Mouse (Mus musculus) adrenal gland, postnatal 36 days (tissue): ENCODE measurements around the gene Mip. TPM values are rescaled to one million over a fixed set of nuclear protein-coding genes. Genes with fewer than 3 reads are reported as not detected.
"Not testable (repeated sequence)": the region's sequence is repeated elsewhere in the genome, so short reads cannot be mapped to it uniquely, and the experiment has no call there.

Experiments
- DNase-seq, 2 experiments: peaks; one replicate each; pipeline ENCODE4 v3.0.0; 2021; ENCODE audit warnings: mixed read lengths in 1 of 2
- long read RNA-seq, 2 experiments: library from polyadenylated mRNA; stranded (forward); transcript quantifications; one replicate each; pipeline ENCODE4 v2.0.0; 2021; ENCODE audit warnings: borderline sequencing depth in 2 of 2
- total RNA-seq, 2 experiments: library from RNA; stranded (reverse); gene quantifications; 2 replicates each; pipeline ENCODE4 v1.2.3; 2021

The Mip gene
- total RNA-seq: not detected
- long read RNA-seq, experiment 1: 0 reads
- long read RNA-seq, experiment 2: 0 reads

DNA sequence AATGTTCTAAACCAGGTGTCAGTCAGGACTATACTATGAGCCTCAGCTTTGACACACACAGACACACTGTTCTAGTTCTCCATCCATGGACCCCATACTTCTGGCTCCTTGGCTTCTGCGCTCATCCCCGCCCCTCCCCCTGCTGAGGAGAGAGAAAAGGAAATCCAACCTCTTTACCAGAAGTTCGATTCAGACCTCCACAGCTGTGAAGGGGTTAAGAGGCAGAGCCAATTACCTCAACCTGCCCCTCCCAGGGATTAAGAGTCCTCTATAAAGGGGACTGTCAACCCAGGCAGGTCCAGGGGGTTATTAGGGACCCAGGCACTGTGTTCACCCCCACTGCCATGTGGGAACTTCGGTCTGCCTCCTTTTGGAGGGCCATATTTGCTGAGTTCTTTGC is at the start of gene Mip:
Gene Mip (plus strand): TSS at position 301 of the 400 bp plus-strand sequence.
- no peak for DNase-seq

DNA sequence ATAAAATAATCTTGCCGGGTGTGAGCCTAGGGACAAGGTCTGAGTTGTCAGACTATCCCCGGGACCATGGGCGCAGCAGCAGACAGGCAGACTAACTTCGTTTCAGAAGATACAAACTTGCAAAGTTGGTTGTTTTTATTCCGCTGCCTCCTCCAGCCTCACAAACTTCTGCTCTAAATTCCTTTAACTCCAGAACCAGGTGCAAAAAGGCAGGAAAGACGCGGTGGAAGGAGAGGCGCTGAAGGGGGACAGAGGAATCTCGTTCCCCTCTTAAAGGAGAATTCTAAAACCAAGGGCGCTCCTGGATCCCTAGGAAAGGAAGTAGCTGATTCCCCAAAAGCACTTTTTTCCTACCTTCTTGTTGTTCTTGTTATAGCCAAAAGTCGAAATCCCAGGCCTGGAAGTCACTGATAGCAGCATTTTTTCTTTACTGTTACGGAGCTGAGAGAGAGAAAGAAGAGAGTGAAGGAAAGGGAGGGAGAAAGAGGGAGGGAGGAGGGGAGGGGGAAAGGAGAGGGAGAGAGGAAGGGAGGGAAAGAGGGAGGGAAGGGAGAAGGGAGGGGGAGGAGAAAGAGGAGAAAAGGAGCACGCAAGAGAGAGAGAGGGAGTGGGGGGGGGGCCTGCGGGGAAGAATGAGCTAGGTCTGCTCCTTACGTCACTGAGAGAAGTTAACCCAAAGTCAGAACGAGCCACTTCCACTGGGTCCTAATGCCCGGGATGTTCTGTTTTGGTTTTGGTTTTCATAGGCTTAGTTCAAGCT is 49.5 kb upstream of the Mip start:
- DNase-seq: peak; percentile 64 to 80

DNA sequence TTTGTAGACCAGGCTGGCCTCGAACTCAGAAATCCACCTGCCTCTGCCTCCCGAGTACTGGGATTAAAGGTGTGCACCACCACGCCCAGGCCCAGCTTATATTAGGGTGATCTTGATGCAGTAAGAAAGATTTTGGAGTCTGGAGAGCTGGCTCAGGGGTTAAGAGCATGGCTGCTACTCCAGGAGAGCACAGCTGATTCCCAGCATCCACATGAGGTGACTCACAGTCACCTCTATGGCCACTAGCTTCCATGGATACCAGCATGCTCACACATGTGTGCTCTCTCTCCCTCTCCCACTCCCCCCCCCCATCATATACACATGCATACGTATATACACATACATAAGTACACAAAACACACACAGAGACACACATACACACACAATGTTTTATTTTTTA is 48.3 kb upstream of the Mip start:
- DNase-seq: no peak

DNA sequence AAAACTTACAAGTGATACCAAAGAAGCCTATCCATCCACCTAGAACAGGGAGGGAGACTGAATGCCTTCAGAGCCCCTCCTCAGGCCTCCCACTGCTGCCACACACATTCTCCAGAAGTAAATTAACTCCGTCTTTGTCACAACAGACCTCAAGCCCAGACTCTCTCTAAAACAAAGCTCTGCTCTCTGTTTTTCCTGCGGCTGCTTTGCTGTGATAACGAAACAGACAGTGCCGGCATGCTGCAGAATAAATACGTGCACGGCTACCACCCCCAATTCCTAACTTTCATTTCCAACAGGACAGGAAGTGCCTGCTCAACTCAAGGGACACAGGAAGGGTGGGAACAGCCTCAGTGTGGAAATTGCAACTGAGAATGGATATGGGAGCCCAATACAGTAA is 45.6 kb upstream of the Mip start, which contains the start of gene Rbms2:
Gene Rbms2 (minus strand): TSS at position 309 of the 400 bp plus-strand sequence.
- peak; percentile 32 to 34 for DNase-seq

DNA sequence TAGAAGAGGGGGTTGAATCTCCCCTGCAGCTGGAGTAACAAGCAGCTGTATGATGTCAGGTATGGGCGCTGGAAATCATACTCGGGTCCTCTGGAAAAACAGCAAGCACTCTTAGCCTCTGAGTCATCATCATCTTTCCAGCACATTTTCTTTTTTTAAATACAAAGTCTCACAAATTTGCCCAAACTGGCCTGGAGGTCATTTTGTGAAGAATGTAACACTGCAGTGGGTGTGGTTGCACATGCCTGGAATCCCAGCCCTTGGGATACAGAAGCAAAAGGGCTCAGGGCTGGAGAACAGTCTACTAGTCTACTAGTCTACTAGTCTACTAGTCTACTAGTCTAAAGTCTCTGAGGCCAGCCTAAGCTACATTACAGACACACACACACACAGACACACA is 41.3 kb upstream of the Mip start:
- DNase-seq: no peak

DNA sequence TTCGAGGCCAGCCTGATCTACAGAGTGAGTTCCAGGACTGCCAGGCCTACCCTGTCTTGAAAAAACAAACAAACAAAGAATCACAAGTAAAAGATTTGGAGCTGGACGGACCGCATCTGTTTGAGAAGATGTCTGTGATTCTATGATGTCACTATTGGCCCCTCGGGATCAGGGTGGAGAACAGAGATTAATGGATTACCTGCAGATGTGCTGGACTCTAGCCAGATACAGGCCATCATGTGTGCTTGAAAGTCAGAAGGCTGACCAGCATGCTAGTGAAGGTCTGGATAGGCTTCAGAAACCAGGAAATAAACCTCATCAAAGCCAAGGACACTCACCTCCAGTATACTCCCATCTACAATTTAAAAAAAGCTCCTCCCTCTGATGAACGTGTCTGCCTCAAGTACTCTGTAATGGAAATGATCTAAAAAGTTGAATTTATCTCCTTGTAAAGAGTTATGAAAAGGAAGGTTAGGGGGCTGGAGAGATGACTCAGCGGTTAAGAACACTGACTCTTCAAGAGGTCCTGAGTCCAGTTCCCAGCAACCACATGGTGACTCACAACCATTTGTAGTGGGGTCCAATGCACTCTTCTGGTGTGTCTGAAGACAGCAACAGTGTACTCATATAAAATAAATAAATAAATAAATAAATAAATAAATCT is 40.2 kb upstream of the Mip start:
- DNase-seq: no peak

DNA sequence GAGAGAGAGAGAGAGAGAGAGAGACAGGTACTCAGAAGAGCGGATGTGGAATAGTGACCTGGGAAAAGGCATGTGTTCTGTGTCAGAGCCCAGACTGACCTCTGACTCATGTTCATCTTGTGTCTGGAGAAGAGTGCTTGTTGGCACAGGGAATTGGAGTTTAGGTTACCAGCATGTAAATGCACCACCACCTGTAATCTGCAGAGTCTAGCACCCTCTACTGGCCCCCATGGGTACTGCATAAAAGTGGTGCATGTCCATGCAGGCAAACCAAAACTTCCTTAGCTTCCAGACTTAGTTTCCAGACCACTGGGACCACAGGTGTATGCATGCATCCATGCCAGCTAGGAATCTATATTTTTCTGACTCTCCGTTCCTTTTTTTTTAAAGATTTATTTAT is 39.7 kb upstream of the Mip start:
- peak; percentile 85 to 87 for DNase-seq

DNA sequence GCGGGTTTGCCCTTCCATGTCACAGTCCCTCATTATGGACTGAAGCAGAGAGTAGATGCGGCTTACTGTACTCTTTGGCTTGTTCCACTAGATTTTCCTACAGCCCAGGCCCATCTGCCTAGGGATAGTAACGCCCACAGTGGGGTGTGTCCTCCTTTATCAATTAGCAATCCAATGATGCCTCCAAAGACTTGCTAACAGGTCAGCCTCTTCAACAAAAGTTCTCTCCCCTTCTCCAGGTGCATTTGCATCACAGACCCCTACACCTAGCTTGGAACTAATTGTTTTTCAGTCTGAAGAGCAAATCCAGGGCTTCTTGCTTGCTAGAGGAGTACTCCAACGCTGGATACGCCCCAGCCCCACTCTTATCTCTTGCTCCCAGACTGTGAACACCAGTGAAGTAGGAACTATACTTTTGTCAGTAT is 38.4 kb upstream of the Mip start:
- no peak for DNase-seq

DNA sequence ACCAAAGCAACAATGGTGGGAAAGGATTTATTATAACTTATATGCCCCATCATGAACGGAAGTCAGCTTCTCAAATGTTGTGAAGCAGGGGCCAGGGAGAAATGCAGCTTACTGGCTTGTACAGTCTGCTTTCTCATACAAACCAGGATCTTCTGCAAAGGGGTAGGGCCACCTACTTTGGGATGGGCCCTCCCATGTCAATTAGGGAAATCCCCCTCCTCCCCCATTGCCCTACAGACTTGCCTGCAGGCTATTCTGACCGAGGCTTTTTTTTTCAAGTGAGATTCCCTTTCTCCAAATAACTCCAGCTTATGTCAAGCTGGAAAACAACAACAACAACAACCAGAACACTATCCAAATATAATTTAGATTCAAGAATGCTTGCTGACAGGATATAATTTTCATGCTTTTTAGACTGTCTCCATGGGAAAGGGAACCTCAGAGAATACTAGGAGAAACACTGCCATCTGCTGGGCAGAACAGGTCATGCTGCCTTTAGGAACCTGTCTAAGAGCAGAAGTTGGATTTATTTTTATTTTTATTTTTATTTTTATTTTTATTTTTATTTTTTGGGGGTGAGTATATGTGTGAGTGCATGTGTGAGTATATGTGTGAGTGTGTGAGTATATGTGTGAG is 37.3 kb upstream of the Mip start:
- peak; percentile 76 to 83 for DNase-seq

DNA sequence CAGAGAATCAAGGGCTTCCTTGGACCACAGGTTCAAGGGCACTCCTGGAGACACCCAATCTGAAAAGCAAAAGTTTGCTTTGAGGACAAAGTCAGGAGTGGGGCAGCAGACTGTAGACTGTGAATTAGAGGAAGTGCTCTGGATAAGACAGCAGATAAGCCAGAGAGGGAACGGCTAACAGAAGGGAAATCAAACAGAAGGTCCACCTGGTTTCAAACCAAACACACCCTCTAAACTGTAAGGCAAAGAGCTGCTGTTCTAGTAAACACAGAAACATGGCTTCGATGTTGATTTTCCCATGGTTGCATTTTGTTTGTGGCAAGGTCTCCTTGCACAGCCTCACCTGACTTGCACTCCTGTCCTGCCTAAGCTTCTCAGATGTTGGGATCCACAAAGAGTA is 34.2 kb upstream of the Mip start:
- no peak for DNase-seq

DNA sequence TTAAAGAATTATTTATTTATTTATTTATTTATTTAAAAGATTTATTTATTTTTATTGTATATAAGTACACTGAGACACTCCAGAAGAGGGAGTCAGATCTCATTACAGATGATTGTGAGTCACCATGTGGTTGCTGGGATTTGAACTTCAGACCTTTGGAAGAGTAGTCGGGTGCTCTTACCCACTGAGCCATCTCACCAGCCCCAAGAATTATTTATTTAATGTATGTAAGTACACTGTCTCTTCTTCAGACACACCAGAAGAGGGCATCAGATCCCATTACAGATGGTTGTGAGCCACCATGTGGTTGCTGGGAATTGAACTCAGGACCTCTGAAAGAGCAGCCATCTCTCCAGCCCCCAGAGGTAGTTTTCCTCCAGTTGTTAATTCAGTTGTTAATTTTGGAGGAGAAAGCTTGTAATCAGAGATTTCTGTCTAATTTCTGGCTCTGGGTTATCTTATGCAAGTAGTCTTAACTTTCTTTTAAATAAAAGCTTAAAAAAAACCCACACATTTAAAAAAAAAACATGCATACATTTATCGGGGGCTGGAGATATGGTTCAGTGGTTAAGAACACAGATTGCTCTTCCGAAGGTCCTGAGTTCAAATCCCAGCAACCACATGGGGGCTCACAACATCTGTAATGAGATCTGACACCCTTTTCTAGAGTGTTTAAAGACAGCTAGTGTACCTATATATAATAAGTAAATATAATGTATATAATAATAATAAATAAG is 33.4 kb upstream of the Mip start:
- DNase-seq: not testable (repeated sequence)

DNA sequence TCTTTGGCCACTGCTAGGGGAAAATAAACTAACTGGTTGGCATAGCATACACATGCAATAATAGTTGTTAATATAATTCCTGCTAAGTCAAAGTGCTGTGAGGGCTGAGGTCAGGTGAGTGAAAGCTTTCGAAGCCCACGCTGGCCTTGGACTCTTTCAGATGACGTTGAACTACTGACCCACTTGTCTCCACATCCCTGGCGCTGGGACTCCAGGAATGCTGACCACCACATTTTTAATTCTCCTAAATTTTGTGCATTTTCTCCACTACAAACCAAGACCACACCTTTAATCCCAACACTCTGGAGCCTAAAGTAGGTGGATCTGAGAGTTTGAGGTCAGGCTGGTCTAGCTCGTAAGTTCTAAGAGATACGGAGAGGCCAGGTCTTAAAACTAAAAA is 32.5 kb upstream of the Mip start:
- DNase-seq: no peak

DNA sequence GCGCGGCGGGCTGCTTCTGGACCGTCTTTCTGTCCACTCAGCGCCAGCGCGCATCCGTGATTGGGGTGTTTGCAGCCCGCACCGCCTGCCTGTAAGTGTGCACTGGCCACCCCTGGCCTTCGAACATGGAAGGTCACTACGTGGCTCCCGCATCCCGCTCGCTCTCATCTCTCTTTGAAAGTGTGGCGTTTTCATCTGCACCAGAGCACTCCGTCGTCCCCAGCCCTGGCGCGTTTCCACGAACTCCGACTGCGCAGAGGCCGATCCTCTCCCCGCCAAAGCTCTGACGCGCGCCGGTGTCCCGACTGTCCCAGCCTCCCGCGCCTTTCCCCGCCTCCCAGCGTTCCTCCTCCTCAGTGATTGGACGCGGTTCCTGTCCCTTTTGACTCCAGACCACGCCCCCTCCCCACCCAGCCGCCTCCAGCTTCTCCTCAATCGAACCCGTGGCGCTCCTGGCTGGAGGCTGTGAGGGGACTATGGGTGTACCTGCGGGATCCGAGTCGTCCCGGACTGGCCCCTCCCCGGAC is 31.6 kb upstream of the Mip start, which contains the start of gene Gls2:
Gene Gls2 (plus strand): TSS at position 434 of the 527 bp plus-strand sequence.
- DNase-seq: peak; percentile 99

DNA sequence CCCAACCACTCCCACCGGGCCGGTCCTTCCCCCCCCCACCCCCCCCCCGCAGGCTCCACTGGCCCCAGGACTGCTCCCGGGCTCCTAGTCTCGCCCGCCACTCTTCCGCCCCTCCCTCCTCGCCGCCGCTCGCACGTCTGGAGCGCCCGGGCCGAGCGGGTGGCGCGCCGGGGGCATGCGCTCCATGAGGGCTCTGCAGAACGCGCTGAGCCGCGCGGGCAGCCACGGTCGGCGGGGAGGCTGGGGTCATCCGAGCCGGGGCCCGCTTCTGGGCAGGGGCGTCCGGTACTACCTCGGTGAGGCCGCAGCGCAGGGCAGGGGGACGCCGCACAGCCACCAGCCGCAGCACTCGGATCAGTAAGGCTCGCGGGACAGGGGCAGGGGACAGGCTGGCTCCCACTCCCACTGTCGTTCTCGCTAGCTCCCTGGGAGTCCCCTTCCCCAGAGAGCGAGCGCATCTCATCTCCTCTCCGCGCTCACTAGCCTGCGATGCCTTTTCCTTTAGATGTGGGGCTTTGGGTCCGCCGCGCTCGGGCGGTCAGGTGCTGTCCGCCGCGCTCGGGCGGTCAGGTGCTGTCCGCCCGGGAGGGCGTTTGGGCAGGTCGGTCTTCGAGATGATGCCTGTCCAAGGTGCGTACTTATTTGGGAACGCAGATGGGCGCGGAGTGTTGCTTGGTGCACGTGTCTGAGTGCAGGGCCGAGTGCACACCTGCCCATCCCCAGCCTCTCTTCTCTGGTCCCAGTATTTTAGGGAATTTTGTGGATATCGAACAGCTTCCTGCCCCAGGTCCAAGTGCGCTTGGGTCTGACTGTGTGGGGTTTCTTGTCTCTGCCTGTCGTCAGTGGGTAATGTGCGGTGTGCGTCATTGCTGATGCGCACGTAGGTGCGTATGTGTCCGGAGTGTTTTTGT is 30.8 kb upstream of the Mip start:
- no peak for DNase-seq

DNA sequence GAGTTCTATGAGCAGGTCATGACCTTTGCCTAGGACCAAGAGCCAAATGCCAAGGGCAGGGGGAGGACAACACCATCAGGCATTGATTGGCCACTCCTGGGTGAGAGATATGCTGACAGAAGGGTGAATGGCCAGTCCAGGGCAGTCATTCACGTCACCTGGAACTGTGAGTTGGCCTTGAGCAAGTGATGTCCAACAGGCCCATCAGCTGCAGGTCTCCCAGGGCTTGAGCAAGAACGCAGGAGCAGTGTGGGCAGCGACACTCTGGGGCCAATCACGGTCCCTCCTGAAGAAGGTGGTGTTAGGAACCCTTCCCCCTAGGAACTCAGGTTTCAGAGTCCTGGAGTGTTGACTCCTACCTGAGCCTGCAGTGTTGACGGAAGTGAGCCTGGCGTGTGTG is 23.8 kb upstream of the Mip start:
- DNase-seq: peak in 1 of 2 experiments; percentile 16

DNA sequence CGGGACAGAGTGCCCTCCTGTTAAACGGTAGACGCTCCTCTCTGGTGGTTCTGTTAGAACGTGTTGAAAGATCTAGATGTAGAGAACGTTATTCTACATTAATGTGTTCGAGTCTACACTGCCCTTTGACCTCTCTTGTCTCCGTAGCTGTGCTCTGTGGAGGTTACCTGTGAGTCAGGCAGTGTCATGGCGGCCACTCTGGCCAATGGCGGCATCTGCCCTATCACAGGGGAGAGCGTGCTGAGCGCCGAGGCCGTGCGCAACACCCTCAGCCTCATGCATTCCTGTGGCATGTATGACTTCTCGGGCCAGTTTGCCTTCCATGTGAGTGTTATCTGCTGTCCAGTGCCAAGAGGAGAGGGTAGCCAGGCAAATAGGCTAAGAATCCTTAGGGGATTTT is 20.7 kb upstream of the Mip start:
- DNase-seq: no peak

DNA sequence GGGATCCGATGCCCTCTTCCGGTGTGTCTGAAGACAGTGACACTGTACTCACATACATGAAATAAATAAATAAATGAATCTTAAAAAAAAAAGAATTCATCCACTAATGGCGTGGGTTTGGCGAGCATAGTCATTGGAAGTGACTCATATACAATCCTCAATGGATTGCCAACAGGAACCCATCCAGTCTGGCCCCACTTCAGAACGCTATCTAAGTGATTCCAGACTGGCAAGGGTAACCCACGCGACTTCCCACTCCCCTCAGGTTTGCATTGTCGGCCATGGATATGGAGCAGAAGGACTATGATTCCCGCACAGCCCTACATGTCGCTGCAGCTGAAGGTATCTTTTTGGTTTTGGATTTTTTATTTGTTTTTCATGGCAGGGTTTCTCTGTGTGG is 17.3 kb upstream of the Mip start:
- DNase-seq: no peak

DNA sequence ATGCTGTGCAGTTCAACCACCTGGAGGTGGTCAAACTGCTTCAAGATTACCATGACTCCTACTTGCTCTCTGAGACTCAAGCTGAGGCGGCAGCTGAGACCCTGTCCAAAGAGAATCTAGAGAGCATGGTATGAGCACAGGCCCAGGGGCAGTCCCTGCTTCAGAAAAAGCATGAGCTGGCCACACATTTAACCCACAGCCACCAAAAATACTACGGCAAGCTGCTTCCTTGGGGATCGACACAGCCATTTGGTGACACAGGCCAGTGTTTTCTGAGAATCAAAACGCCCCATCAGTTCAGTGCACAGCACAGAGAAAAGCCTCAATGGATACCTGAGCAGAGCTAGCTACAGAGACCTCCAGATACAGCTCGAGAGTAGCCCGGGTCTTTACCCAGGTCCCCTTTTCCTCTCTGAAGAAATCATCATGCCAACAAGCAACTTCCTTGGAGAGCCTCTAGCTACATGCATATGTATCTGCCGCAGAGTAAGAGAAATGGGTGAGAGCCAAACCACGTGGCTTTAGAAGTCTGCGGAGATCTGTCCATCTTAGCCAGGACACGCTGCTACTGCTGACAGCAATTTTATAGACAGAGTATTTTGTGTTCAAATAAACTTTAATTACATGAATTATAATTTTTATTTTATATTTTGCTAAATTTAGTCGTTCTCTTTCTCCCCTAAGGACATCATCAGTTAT is 16.2 kb upstream of the Mip start:
- DNase-seq: no peak

DNA sequence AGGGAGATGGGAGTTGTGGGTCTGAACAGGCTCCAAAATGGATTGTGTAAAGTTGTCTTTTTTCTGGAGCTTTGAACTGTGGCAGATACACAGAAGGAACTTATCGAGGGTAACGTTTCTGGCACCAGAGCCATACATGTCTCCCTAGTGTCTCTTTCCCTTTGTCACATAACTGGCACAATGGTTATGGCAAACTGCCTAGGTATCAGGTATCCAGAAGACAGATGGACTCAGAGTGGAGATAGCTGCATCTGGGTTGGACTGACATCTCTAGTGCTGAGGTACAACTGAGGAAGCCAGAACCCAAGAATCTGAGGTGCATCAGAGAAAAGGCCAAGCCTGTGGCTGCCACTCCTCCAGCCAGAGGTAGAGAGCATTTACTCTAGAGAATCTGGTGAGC is 15.5 kb upstream of the Mip start:
- DNase-seq: no peak

DNA sequence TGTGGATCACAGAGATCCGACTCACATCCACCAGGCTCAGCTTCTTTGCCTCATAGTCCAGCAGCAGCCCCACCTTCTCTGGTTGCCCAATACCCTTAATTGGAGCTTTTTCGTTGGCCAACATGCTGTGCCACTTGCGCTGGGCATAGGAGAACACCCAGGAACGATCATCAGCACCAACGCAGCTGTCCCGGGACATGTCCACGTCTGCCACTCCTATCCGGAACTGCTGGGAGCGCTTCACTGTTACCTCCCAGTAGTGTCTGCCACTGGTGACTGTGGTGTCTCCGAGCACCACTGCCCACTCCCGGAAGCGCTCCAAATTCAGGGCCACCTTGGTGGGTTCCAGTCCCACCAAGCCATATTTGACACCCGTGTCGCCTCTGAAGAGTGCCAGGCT is 14.7 kb upstream of the Mip start:
- DNase-seq: peak; percentile 35 to 47
